Mouse (Mus musculus) neural tube, embryonic 10.5 days (tissue): Measurements from ENCODE around the gene Psmd9.
"Not testable (repeated sequence)": the region's sequence is repeated elsewhere in the genome, so short reads cannot be mapped to it uniquely, and the experiment has no call there.

ENCODE experiments used
- DNase-seq: peaks from one replicate; pipeline ENCODE4 v3.0.0-alpha.2; 2017; ENCODE audit warnings: low spot score; ENCODE audit errors: extremely low spot score

Gene Psmd9

GRCm38 (mm10) chr5:123190912-123191311, 21.7 kb downstream of the Psmd9 start:
- no peak for DNase-seq

GRCm38 (mm10) chr5:123191427-123191826, 22.2 kb downstream of the Psmd9 start:
- DNase-seq = no peak

- no peak for DNase-seq
Observed at GRCm38 (mm10) chr5:123192606-123193150, 23.5 kb downstream of the Psmd9 start.

GRCm38 (mm10) chr5:123193436-123193835, 24.2 kb downstream of the Psmd9 start:
- no peak for DNase-seq

- DNase-seq = no peak
Observed at GRCm38 (mm10) chr5:123194856-123195255, 25.6 kb downstream of the Psmd9 start.

GRCm38 (mm10) chr5:123195500-123196000, 26.3 kb downstream of the Psmd9 start:
- no peak for DNase-seq

GRCm38 (mm10) chr5:123196746-123197145, 27.5 kb downstream of the Psmd9 start:
- DNase-seq = no peak

- DNase-seq = no peak
Observed at GRCm38 (mm10) chr5:123198523-123198922, 29.3 kb downstream of the Psmd9 start.

GRCm38 (mm10) chr5:123200816-123201522, 31.8 kb downstream of the Psmd9 start:
- DNase-seq = not testable (repeated sequence)

- no peak for DNase-seq
Observed at GRCm38 (mm10) chr5:123201523-123201892, 32.3 kb downstream of the Psmd9 start.

- DNase-seq = no peak
Observed at GRCm38 (mm10) chr5:123201987-123202386, 32.8 kb downstream of the Psmd9 start.

- DNase-seq = not testable (repeated sequence)
Observed at GRCm38 (mm10) chr5:123202771-123203170, 33.6 kb downstream of the Psmd9 start.

- not testable (repeated sequence) for DNase-seq
Observed at GRCm38 (mm10) chr5:123203591-123203990, 34.4 kb downstream of the Psmd9 start.

- DNase-seq = not testable (repeated sequence)
Observed at GRCm38 (mm10) chr5:123222346-123223050, 53.3 kb downstream of the Psmd9 start.

- no peak for DNase-seq
Observed at GRCm38 (mm10) chr5:123223051-123223410, 53.8 kb downstream of the Psmd9 start.

- not testable (repeated sequence) for DNase-seq
Observed at GRCm38 (mm10) chr5:123223861-123224260, 54.6 kb downstream of the Psmd9 start.

GRCm38 (mm10) chr5:123226851-123227250, 57.6 kb downstream of the Psmd9 start:
- DNase-seq = no peak

GRCm38 (mm10) chr5:123227762-123228523, 58.7 kb downstream of the Psmd9 start:
- DNase-seq = peak; percentile 92

- DNase-seq = no peak
Observed at GRCm38 (mm10) chr5:123228524-123228922, 59.3 kb downstream of the Psmd9 start.

GRCm38 (mm10) chr5:123229296-123229695, 60.1 kb downstream of the Psmd9 start:
- DNase-seq = no peak

- DNase-seq = no peak
Observed at GRCm38 (mm10) chr5:123232180-123232579, 63.0 kb downstream of the Psmd9 start.

GRCm38 (mm10) chr5:123235731-123236130, 66.5 kb downstream of the Psmd9 start:
- peak; percentile 45 for DNase-seq
